Mouse (Mus musculus) urinary bladder, postnatal 0 days (tissue): ENCODE results near the gene Ppp4r1. TPM values are rescaled to one million over a fixed set of nuclear protein-coding genes. Genes with fewer than 3 reads are reported as not detected.

Experiments
- polyA plus RNA-seq: library from polyadenylated mRNA; unstranded; fragments of >200 nt; fragmentation: Nextera tagmentation; extraction: Ambion mirVana; gene quantifications from 2 replicates; pipeline ENCODE4 v1.2.1, GENCODE M21; 2015

Ppp4r1 gene
- 16.0 and 17.3 TPM in 2 replicates for polyA plus RNA-seq

GRCm38 (mm10) chr17:65782551-65783141 is at the start of gene Ppp4r1:
Gene Ppp4r1, plus strand, starts transcription at chr17:65782573.

GRCm38 (mm10) chr17:65771951-65772934 is 10.1 kb upstream of the Ppp4r1 start, which contains the start of gene Rab31:
Gene Rab31, minus strand, starts transcription at chr17:65772752.

DNA sequence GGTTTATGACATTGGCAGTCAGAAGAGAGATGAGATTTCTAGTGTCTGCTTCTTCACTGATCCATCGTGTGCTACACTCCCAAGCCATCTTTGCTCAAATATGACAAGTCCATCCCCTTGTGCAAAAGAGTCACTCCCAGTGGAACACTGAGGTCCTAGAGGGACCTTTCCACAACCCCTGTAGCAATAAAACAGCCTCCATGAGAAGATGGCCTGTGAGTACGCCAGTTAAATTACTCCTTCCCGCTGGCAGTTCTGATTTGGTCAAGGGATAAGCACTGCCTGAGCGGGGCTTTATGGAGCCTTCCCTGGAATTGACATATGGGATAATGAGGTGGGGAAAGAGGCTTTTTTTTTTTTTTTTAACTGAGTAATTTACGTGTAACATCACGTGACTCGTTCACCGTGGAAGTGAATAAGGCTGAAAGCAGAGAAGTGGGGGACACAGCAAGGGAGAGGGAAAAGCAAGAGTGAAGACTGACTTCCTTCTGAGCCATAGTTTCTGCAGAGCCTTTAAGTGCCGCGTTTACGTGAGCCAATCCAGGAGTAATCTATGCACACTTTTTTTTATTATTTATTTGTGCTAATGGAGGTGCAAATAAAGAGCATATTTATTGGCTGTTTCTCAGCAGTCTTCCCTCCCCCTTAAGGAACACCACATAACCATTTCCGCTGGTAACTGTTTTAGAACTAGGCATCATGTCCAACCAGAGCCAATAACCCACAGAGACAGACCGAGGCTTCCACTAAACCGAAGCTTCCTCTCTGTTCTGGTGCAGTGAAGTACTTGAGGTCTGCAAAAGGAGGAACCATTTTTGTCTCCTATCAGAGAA is 103.5 kb downstream of the Ppp4r1 start, which contains the start of gene Ralbp1:
TSS of gene Ralbp1 (minus strand) at position 102 of the 833 bp plus-strand sequence.

Other genes starting within 250 kb of the Ppp4r1 start
- gene Tmem232, start 241.8 kb upstream of the Ppp4r1 start, polyA plus RNA-seq: 0.06 TPM in 1 of 2 replicates, not detected in the other
- 160 and 205 TPM in 2 replicates for gene Vapa, start 169.0 kb upstream of the Ppp4r1 start, polyA plus RNA-seq
- 0.11 TPM in 1 of 2 replicates, not detected in the other for gene Txndc2, start 140.4 kb upstream of the Ppp4r1 start, polyA plus RNA-seq
- 26.8 and 28.2 TPM in 2 replicates for gene Rab31, start 9.8 kb upstream of the Ppp4r1 start, polyA plus RNA-seq
- gene Ralbp1, start 103.2 kb downstream of the Ppp4r1 start, polyA plus RNA-seq: 79.9 and 93.2 TPM in 2 replicates
- 64.0 and 75.8 TPM in 2 replicates for gene Twsg1, start 168.7 kb downstream of the Ppp4r1 start, polyA plus RNA-seq